Comparison of ENCODE assay signal across 8 mouse cellular contexts in the genomic region with DNA sequence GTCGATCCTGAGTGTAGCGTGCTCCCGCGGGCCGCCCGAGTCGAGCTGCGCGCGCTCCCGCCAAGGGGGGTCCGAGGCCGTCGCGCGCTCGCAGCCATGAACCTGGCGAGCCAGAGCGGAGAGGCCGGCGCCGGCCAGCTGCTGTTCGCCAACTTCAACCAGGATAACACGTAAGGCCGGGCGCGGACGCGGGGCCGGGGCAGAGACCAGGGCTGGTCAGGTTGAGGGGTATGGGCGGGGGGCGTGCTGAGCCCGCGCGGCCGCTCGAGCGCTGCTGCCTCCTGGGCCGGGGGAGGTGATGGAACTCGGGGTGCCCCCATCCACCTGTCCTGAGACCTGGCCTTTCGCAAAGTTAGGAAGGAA. TPM values are rescaled to one million over a fixed set of nuclear protein-coding genes. Genes with fewer than 3 reads are reported as not detected.
A peak's percentile ranks its signal among the peaks of the same experiment; 100 is the strongest.
DNase-seq lines count a peak whose midpoint lies in the region; ATAC-seq and TF ChIP-seq lines count a peak whose summit lies in the region.

No protein-coding gene starts in this region.

- peak overlapping the region; percentile 95 for H3K4me3 ChIP-seq in kidney, postnatal 0 days (replicated peaks; ENCODE audit: low read depth, low read length)
- H3K4me3 ChIP-seq in cortical plate, adult 2 months (ENCODE audit: insufficient read depth, low read length), result peak overlapping the region; percentile 41
- peak overlapping the region; percentile 86 for H3K4me3 ChIP-seq in hindbrain, embryonic 14.5 days (replicated peaks; ENCODE audit: low read length)
- peak overlapping the region; percentile 99 for H3K4me3 ChIP-seq in midbrain, embryonic 16.5 days (ENCODE audit: low read depth, low read length)

- no peak for TF ChIP-seq CTCF in kidney, postnatal 0 days (IDR thresholded peaks at IDR 0.05; ENCODE audit: low read depth)
- no peak for TF ChIP-seq CTCF in cortical plate, adult 2 months (IDR thresholded peaks at IDR 0.05; ENCODE audit: extremely low read depth, insufficient read depth, low read length)

- peak overlapping the region; percentile 90 for H3K9ac ChIP-seq in kidney, postnatal 0 days (ENCODE audit: low read depth, low read length)
- peak overlapping the region; percentile 83 for H3K9ac ChIP-seq in hindbrain, embryonic 14.5 days
- H3K9ac ChIP-seq in midbrain, embryonic 16.5 days (ENCODE audit: low read depth, low read length), result peak overlapping the region; percentile 95

- no peak; the same call in 1 of the 2 replicates for ATAC-seq in kidney, postnatal 0 days (replicated peaks; ENCODE audit: low FRiP score, low read depth)
- peak; percentile 71; the same call in 1 of the 2 replicates for ATAC-seq in hindbrain, embryonic 14.5 days (ENCODE audit: low FRiP score)
- peak; percentile 76 for ATAC-seq in midbrain, embryonic 16.5 days

- intact Hi-C loops in gastrocnemius, postnatal 14 days (cut with DNase I; ENCODE audit: low total_unique reads), result loop anchor here (10.0 kb wide), 1 partner anchor 125 kb away; no protein-coding TSS in a partner anchor

- H3K36me3 ChIP-seq in kidney, postnatal 0 days (ENCODE audit: insufficient read depth, low read length), result peaks cover 8% of the 10 kb centered on the region; the same call in 1 of the 2 replicates
- peaks cover 14% of the 10 kb centered on the region for H3K36me3 ChIP-seq in hindbrain, embryonic 14.5 days (replicated peaks; ENCODE audit: control insufficient read depth, insufficient read depth)
- peaks cover 7% of the 10 kb centered on the region; the same call in 1 of the 2 replicates for H3K36me3 ChIP-seq in midbrain, embryonic 16.5 days (ENCODE audit: control insufficient read depth, insufficient read depth, low read length)

- peak overlapping the region; percentile 92 for H3K27ac ChIP-seq in kidney, postnatal 0 days
- no peak overlapping the region for H3K27ac ChIP-seq in cortical plate, adult 2 months (ENCODE audit: insufficient read depth, low read length)
- peak overlapping the region; percentile 61; the same call in 1 of the 2 replicates for H3K27ac ChIP-seq in hindbrain, embryonic 14.5 days
- H3K27ac ChIP-seq in midbrain, embryonic 16.5 days (ENCODE audit: low read length), result peak overlapping the region; percentile 70

- no peak for DNase-seq in kidney, postnatal 0 days (ENCODE audit: low spot score)
- no peak for DNase-seq in kidney, postnatal 25 days
- DNase-seq in hindbrain, embryonic 14.5 days (ENCODE audit: low spot score), result no peak
- no peak for DNase-seq in urinary bladder, postnatal 14 days (ENCODE audit: low spot score)
- DNase-seq in Muller cell, postnatal 12 days (ENCODE audit: inconsistent ontology term), result no peak
- DNase-seq in gastrocnemius, postnatal 14 days, result no peak

- no peaks in the 10 kb centered on the region for H3K27me3 ChIP-seq in kidney, postnatal 0 days (ENCODE audit: insufficient read depth, low read length)
- H3K27me3 ChIP-seq in hindbrain, embryonic 14.5 days (ENCODE audit: control insufficient read depth, insufficient read depth, low read length), result no peaks in the 10 kb centered on the region
- no peaks in the 10 kb centered on the region for H3K27me3 ChIP-seq in midbrain, embryonic 16.5 days (ENCODE audit: control insufficient read depth, insufficient read depth, low read depth, low read length)

- no peaks in the 10 kb centered on the region for H3K9me3 ChIP-seq in kidney, postnatal 0 days (replicated peaks; ENCODE audit: low read length)
- H3K9me3 ChIP-seq in hindbrain, embryonic 14.5 days (ENCODE audit: control insufficient read depth, low read length), result no peaks in the 10 kb centered on the region
- H3K9me3 ChIP-seq in midbrain, embryonic 16.5 days (replicated peaks; ENCODE audit: control insufficient read depth, low read length, poor library complexity, severe bottlenecking), result no peaks in the 10 kb centered on the region

- H3K4me1 ChIP-seq in kidney, postnatal 0 days (replicated peaks; ENCODE audit: insufficient read depth, low read length), result peaks cover 10% of the 10 kb centered on the region
- H3K4me1 ChIP-seq in cortical plate, adult 2 months (ENCODE audit: control insufficient read depth, insufficient read depth, low read length), result peaks cover 4% of the 10 kb centered on the region; the same call in 1 of the 2 replicates
- peaks cover 18% of the 10 kb centered on the region for H3K4me1 ChIP-seq in hindbrain, embryonic 14.5 days (replicated peaks; ENCODE audit: control insufficient read depth, insufficient read depth, low read length)
- peaks cover 18% of the 10 kb centered on the region for H3K4me1 ChIP-seq in midbrain, embryonic 16.5 days (ENCODE audit: control insufficient read depth, insufficient read depth, low read length)

- peak overlapping the region; percentile 92 for H3K4me2 ChIP-seq in kidney, postnatal 0 days (ENCODE audit: low read length)
- H3K4me2 ChIP-seq in hindbrain, embryonic 14.5 days (replicated peaks), result peak overlapping the region; percentile 64
- peak overlapping the region; percentile 94 for H3K4me2 ChIP-seq in midbrain, embryonic 16.5 days (ENCODE audit: low read length)

- TF ChIP-seq POLR2A in cortical plate, adult 2 months (IDR thresholded peaks at IDR 0.05; ENCODE audit: extremely low read depth, insufficient read depth, low read length), result no peak

- under 1% methylated on average over 39 of the region's 41 CpGs for WGBS in kidney, postnatal 0 days
- 2% methylated on average over 38 of the region's 41 CpGs for WGBS in hindbrain, embryonic 14.5 days
- WGBS in midbrain, embryonic 16.5 days, result under 1% methylated on average over 34 of the region's 41 CpGs

RNA-seq across cellular contexts. Expression of gene Wipi2, which starts 2.1 kb away (rescaled TPM):
- polyA plus RNA-seq in kidney, postnatal 0 days (2015; fragmentation: Nextera tagmentation; extraction: Ambion mirVana), result 41.8 and 46.2 TPM in 2 replicates
- polyA plus RNA-seq in cortical plate, adult 2 months (2012; rRNA removed), result 72.2 and 74.3 TPM in 2 replicates
- polyA plus RNA-seq in hindbrain, embryonic 14.5 days (2014; fragmentation: Nextera tagmentation; extraction: Ambion mirVana), result 46.0 TPM in 2 replicates
- polyA plus RNA-seq in midbrain, embryonic 16.5 days (2015; fragmentation: Nextera tagmentation; extraction: Ambion mirVana), result 43.9 and 45.1 TPM in 2 replicates
- total RNA-seq in gastrocnemius, postnatal 14 days (2021), result 10 to 100 TPM; 26.3 to 29.4 TPM

RNA-seq across cellular contexts. Expression of gene Mmd2, which starts 21.0 kb away (rescaled TPM):
- polyA plus RNA-seq in kidney, postnatal 0 days (2015; fragmentation: Nextera tagmentation; extraction: Ambion mirVana), result 0.59 and 0.64 TPM in 2 replicates
- polyA plus RNA-seq in cortical plate, adult 2 months (2012; rRNA removed), result 96.9 and 99.1 TPM in 2 replicates
- 51.7 and 64.2 TPM in 2 replicates for polyA plus RNA-seq in hindbrain, embryonic 14.5 days (2014; fragmentation: Nextera tagmentation; extraction: Ambion mirVana)
- 52.2 and 74.2 TPM in 2 replicates for polyA plus RNA-seq in midbrain, embryonic 16.5 days (2015; fragmentation: Nextera tagmentation; extraction: Ambion mirVana)
- under 1 TPM in 1 of 2 experiments, not detected in 1; 0.27 TPM for total RNA-seq in gastrocnemius, postnatal 14 days (2021)

Comparison
In these comparisons a context has a peak if more than half of its experiments do, and no peak if none do; other contexts are left out.
1. H3K4me3 ChIP-seq: peak in every context shown above with its lines; median percentile 99 in midbrain, embryonic 16.5 days; 95 in kidney, postnatal 0 days; 86 in hindbrain, embryonic 14.5 days; 41 in cortical plate, adult 2 months.
2. RNA of gene Mmd2, which starts 21.0 kb away (polyA plus RNA-seq): 96.9 to 99.1 TPM in cortical plate, adult 2 months, 52.2 to 74.2 TPM in midbrain, embryonic 16.5 days and 51.7 to 64.2 TPM in hindbrain, embryonic 14.5 days; 0.59 to 0.64 TPM in kidney, postnatal 0 days; every median in the first group is over 10 times any median in the second.
3. Peak in every context shown above with its lines, with median percentiles within 50 percentile points of each other: H3K4me2 ChIP-seq and H3K9ac ChIP-seq.